Mouse (Mus musculus) heart, adult 2 months (tissue): ENCODE data around the gene Gm42906.

Experiments
- CTCF ChIP-seq: fragments of 200-600 bp; IDR thresholded peaks from 2 replicates; pipeline ENCODE4 v1.8.1; 2022; ENCODE audit warnings: antibody characterized with exemption, mild to moderate bottlenecking, moderate library complexity
- POLR2A ChIP-seq: fragments of 200-500 bp; IDR thresholded peaks from 2 replicates; pipeline ENCODE4 v1.6.1; 2011; ENCODE audit warnings: mild to moderate bottlenecking, low read depth, low read length, control low read depth; ENCODE audit not compliant: insufficient read depth

GRCm38 (mm10) chr5:151201220-151201619 lies 226.7 kb downstream of the Gm42906 start:
- TF ChIP-seq POLR2A (no peak), CTCF (no peak)
